Mouse (Mus musculus): Measurements from ENCODE around the gene Lims1. TPM values are rescaled to one million over a fixed set of nuclear protein-coding genes. Genes with fewer than 3 reads are reported as not detected.

The Lims1 gene
- polyA plus RNA-seq, 1 experiment from 2014 or later = 79.8 TPM

DNA sequence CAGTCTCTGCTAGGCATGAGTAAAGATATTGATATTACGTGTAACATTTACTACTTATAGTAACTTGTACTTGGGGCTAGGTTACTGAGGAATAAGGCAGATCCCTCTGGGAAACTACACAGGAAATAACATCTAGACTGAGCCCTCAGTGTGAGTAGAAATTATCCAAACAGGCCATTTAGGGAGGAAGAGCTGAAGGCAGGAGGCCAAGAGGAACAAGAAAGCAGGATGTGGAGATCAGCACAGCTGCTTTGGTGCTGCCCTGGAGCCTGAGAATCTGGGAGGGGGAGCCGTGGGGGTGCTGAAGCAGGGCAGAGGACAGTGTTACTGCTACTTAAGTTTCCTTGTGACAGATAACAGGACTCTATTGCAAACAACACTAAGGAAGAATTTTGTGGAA lies 18.4 kb downstream of the Lims1 start:
- no peak for TF ChIP-seq CTCF (IDR thresholded peaks at IDR 0.05; ENCODE audit: low read depth)
- ATAC-seq = no peak

DNA sequence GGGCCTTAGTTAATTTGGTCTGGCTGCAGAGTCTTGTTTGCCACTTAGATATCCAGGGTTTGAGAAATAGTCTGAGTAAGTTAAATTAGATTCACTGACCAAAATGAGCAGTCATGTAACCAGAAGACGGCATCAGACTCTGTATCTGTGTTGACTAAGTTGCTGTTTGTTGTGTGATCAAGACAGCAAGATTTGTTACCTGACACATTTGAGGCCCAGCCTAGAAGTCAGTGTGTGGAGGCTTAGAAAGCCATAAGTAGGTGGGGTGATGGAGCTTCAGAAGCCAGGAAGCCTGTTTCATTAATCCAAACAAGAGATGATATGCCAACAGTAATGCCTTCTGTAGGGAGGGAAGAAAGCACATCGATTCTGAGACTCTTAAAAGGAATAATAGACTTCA lies 18.9 kb downstream of the Lims1 start:
- no peak for ATAC-seq
- no peaks in the 10 kb centered on the region for H3K4me1 ChIP-seq (replicated peaks; ENCODE audit: control insufficient read depth, insufficient read depth, low read length)
- peak overlapping the region; percentile 2; the same call in 1 of the 2 replicates for H3K27ac ChIP-seq (ENCODE audit: low read depth, low read length)
- no peak overlapping the region for H3K9ac ChIP-seq (ENCODE audit: low read depth, low read length)
- 60% methylated on average over 2 of the region's 2 CpGs for WGBS
- no peaks in the 10 kb centered on the region for H3K9me3 ChIP-seq (ENCODE audit: control insufficient read depth)
- no peaks in the 10 kb centered on the region for H3K27me3 ChIP-seq (replicated peaks; ENCODE audit: control insufficient read depth, insufficient read depth, low read length)
- H3K36me3 ChIP-seq (ENCODE audit: control insufficient read depth, insufficient read depth) = no peaks in the 10 kb centered on the region
- no peak overlapping the region for H3K4me2 ChIP-seq (replicated peaks; ENCODE audit: low read depth)
- TF ChIP-seq CTCF (IDR thresholded peaks at IDR 0.05; ENCODE audit: low read depth) = no peak
- H3K4me3 ChIP-seq (ENCODE audit: low read depth, low read length) = no peak overlapping the region

More for the DNA sequence above, 18.4 kb downstream of the Lims1 start:
- Histone ChIP-seq H3K9ac (ENCODE audit: low read depth, low read length) (no peak overlapping the region), H3K27ac (ENCODE audit: low read depth, low read length) (peak overlapping the region; percentile 2; the same call in 1 of the 2 replicates), H3K4me3 (ENCODE audit: low read depth, low read length) (no peak overlapping the region), H3K27me3 (replicated peaks; ENCODE audit: control insufficient read depth, insufficient read depth, low read length) (no peaks in the 10 kb centered on the region), H3K9me3 (ENCODE audit: control insufficient read depth) (no peaks in the 10 kb centered on the region), H3K4me1 (replicated peaks; ENCODE audit: control insufficient read depth, insufficient read depth, low read length) (no peaks in the 10 kb centered on the region), H3K4me2 (replicated peaks; ENCODE audit: low read depth) (no peak overlapping the region), H3K36me3 (ENCODE audit: control insufficient read depth, insufficient read depth) (no peaks in the 10 kb centered on the region)
- 32% methylated on average over 2 of the region's 2 CpGs for WGBS

DNA sequence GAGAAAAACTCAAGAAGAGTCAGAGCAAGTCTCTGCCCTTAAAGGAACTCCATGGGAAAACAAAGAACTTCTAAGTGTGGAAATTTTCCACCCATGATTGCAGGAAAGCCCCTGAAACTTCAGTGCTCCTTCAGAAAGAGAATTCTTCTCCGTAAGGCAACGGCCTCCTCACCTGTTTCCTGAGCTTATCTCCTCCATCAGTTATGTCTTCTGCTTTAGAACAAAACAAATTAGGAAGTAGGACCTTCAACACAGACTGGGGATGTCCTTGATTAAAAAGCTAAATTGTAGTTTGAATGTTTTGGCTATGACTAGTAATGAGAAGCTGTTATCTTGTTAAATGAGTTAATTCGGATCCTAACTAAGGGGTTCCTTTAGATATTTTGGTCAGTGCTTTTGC lies 20.3 kb downstream of the Lims1 start:
- WGBS = 79% methylated on average over 3 of the region's 3 CpGs
- no peak overlapping the region for H3K4me2 ChIP-seq (replicated peaks; ENCODE audit: low read depth)
- no peak for TF ChIP-seq CTCF (IDR thresholded peaks at IDR 0.05; ENCODE audit: low read depth)
- H3K9me3 ChIP-seq (ENCODE audit: control insufficient read depth) = no peaks in the 10 kb centered on the region
- H3K4me1 ChIP-seq (replicated peaks; ENCODE audit: control insufficient read depth, insufficient read depth, low read length) = no peaks in the 10 kb centered on the region
- H3K9ac ChIP-seq (ENCODE audit: low read depth, low read length) = no peak overlapping the region
- no peaks in the 10 kb centered on the region for H3K27me3 ChIP-seq (replicated peaks; ENCODE audit: control insufficient read depth, insufficient read depth, low read length)
- no peak overlapping the region for H3K27ac ChIP-seq (ENCODE audit: low read depth, low read length)
- no peaks in the 10 kb centered on the region for H3K36me3 ChIP-seq (ENCODE audit: control insufficient read depth, insufficient read depth)
- H3K4me3 ChIP-seq (ENCODE audit: low read depth, low read length) = no peak overlapping the region
- no peak for ATAC-seq

GRCm38 (mm10) chr10:58350600-58350999 lies 27.3 kb downstream of the Lims1 start:
- H3K4me1 ChIP-seq (replicated peaks; ENCODE audit: control insufficient read depth, insufficient read depth, low read length) = no peaks in the 10 kb centered on the region
- H3K4me3 ChIP-seq (ENCODE audit: low read depth, low read length) = no peak overlapping the region
- H3K27ac ChIP-seq (ENCODE audit: low read depth, low read length) = no peak overlapping the region
- no peaks in the 10 kb centered on the region for H3K27me3 ChIP-seq (replicated peaks; ENCODE audit: control insufficient read depth, insufficient read depth, low read length)
- no peak overlapping the region for H3K4me2 ChIP-seq (replicated peaks; ENCODE audit: low read depth)
- no peak for ATAC-seq
- TF ChIP-seq CTCF (IDR thresholded peaks at IDR 0.05; ENCODE audit: low read depth) = no peak
- no peaks in the 10 kb centered on the region for H3K36me3 ChIP-seq (ENCODE audit: control insufficient read depth, insufficient read depth)
- H3K9ac ChIP-seq (ENCODE audit: low read depth, low read length) = no peak overlapping the region
- WGBS = 87% methylated on average over 3 of the region's 3 CpGs
- no peaks in the 10 kb centered on the region for H3K9me3 ChIP-seq (ENCODE audit: control insufficient read depth)

DNA sequence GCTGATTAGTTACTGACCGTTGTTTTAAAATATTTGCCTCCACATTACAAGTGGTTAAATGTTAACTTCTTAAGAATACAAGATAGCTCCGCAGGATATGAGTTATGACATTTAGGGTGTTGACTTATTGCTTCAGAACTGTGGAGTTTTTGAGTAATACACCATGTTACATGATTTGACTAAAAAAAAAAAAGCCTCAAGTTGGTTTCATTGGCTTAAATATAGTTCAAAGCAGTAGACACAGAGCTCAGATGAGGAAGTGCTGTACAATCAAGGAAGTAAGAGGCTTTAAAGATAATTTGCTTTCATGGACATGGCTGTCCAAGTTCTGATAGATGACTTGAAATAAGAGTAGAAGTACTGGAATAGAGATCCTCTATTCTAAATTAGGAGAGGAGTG lies 28.4 kb downstream of the Lims1 start:
- H3K4me3 ChIP-seq (ENCODE audit: low read depth, low read length) = no peak overlapping the region
- no peaks in the 10 kb centered on the region for H3K27me3 ChIP-seq (replicated peaks; ENCODE audit: control insufficient read depth, insufficient read depth, low read length)
- TF ChIP-seq CTCF (IDR thresholded peaks at IDR 0.05; ENCODE audit: low read depth) = no peak
- H3K9me3 ChIP-seq (ENCODE audit: control insufficient read depth) = no peaks in the 10 kb centered on the region
- H3K27ac ChIP-seq (ENCODE audit: low read depth, low read length) = no peak overlapping the region
- 47% methylated on average over 2 of the region's 2 CpGs for WGBS
- no peaks in the 10 kb centered on the region; the same call in 1 of the 2 replicates for H3K4me1 ChIP-seq (replicated peaks; ENCODE audit: control insufficient read depth, insufficient read depth, low read length)
- no peaks in the 10 kb centered on the region for H3K36me3 ChIP-seq (ENCODE audit: control insufficient read depth, insufficient read depth)
- peak overlapping the region; percentile 18; the same call in 1 of the 2 replicates for H3K4me2 ChIP-seq (replicated peaks; ENCODE audit: low read depth)
- ATAC-seq = peak; percentile 21; the same call in 1 of the 2 replicates
- no peak overlapping the region for H3K9ac ChIP-seq (ENCODE audit: low read depth, low read length)

DNA sequence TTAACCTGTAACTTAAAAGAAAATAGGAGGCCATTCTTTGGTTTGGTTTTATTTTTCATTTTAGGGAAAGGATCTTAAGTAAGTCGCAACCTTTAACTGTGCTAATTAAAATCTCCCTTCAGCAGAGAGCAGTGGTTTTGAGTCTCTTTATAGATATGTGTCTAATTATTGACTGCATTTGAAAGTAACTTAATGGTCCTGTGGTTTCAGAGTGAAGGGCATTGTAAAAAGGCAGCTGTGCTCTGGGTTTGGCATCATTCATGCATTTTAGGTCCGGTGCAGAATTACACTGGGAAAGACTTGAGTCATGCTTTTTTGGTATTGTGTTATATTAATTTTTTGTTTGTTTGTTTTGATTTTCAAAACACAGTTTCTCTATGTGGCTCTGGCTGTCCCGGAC lies 29.1 kb downstream of the Lims1 start:
- no peak overlapping the region for H3K4me3 ChIP-seq (ENCODE audit: low read depth, low read length)
- H3K9ac ChIP-seq (ENCODE audit: low read depth, low read length) = no peak overlapping the region
- no peak for ATAC-seq
- no peaks in the 10 kb centered on the region for H3K9me3 ChIP-seq (ENCODE audit: control insufficient read depth)
- H3K4me2 ChIP-seq (replicated peaks; ENCODE audit: low read depth) = no peak overlapping the region
- H3K27me3 ChIP-seq (replicated peaks; ENCODE audit: control insufficient read depth, insufficient read depth, low read length) = no peaks in the 10 kb centered on the region
- no peak for TF ChIP-seq CTCF (IDR thresholded peaks at IDR 0.05; ENCODE audit: low read depth)
- no peaks in the 10 kb centered on the region for H3K36me3 ChIP-seq (ENCODE audit: control insufficient read depth, insufficient read depth)
- 77% methylated on average over 3 of the region's 3 CpGs for WGBS
- no peaks in the 10 kb centered on the region; the same call in 1 of the 2 replicates for H3K4me1 ChIP-seq (replicated peaks; ENCODE audit: control insufficient read depth, insufficient read depth, low read length)
- H3K27ac ChIP-seq (ENCODE audit: low read depth, low read length) = no peak overlapping the region

GRCm38 (mm10) chr10:58354561-58354960 lies 31.3 kb downstream of the Lims1 start:
- no peak overlapping the region; the same call in 1 of the 2 replicates for H3K4me2 ChIP-seq (replicated peaks; ENCODE audit: low read depth)
- H3K27ac ChIP-seq (ENCODE audit: low read depth, low read length) = no peak overlapping the region
- H3K27me3 ChIP-seq (replicated peaks; ENCODE audit: control insufficient read depth, insufficient read depth, low read length) = no peaks in the 10 kb centered on the region
- H3K36me3 ChIP-seq (ENCODE audit: control insufficient read depth, insufficient read depth) = no peaks in the 10 kb centered on the region
- no peak overlapping the region for H3K4me3 ChIP-seq (ENCODE audit: low read depth, low read length)
- peak; percentile 56; the same call in 1 of the 2 replicates for ATAC-seq
- no peaks in the 10 kb centered on the region; the same call in 1 of the 2 replicates for H3K4me1 ChIP-seq (replicated peaks; ENCODE audit: control insufficient read depth, insufficient read depth, low read length)
- WGBS = 18% methylated on average over 3 of the region's 3 CpGs
- H3K9me3 ChIP-seq (ENCODE audit: control insufficient read depth) = no peaks in the 10 kb centered on the region
- TF ChIP-seq CTCF (IDR thresholded peaks at IDR 0.05; ENCODE audit: low read depth) = no peak
- H3K9ac ChIP-seq (ENCODE audit: low read depth, low read length) = no peak overlapping the region

All from intestine, postnatal 0 days (tissue).